Mouse (Mus musculus): Measurements from ENCODE around the gene Lclat1. TPM values are rescaled to one million over a fixed set of nuclear protein-coding genes. Genes with fewer than 3 reads are reported as not detected.

Lclat1 gene
- polyA plus RNA-seq, 1 experiment from 2014 or later: 38.3 TPM

DNA sequence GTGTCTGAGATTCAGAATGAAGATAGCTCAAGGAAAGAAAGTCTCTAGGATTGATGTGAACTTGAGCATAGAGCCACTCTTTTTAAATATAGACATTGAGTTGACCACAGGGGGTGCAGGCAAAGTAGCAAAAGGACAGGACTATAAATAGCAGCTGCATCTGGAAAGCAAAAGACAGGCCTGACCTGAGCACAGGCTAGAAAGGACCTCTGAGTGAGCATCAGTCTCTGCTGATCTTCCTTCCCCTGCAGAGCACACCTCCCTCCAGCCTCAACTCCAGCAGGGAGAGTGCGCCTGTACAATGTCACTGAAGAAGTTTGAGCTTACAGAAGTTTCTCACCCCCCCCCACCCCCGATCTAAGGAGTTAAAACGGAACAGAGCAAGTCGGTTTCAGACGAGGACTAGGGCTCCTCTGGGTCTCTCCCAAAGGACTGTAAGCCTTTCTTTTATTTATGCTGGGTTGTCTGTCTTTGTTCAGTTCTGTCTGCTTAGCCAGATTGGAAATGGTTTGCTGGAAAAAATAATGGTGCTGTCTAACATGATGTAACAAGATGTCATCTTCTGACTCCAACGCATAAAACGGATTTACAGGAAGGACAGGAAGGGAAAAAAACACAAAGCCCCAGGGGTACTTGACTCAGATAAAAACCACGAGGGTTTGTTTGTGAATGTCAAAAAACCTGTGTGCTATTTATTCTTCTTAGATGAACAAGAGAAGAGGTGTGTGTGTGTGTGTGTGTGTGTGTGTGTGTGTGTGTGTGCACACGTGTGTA, 26.2 kb upstream of the Lclat1 start:
- Histone ChIP-seq H3K9me3 (replicated peaks; ENCODE audit: control insufficient read depth, low read length) (no peaks in the 10 kb centered on the region), H3K36me3 (ENCODE audit: control insufficient read depth, insufficient read depth, low read length) (no peaks in the 10 kb centered on the region), H3K4me2 (no peak overlapping the region), H3K4me1 (ENCODE audit: control insufficient read depth, insufficient read depth, low read length) (peaks cover 16% of the 10 kb centered on the region), H3K9ac (ENCODE audit: low read depth, low read length) (no peak overlapping the region), H3K27ac (ENCODE audit: low read depth, low read length) (peak overlapping the region; percentile 68), H3K4me3 (ENCODE audit: low read depth, low read length) (no peak overlapping the region), H3K27me3 (ENCODE audit: control insufficient read depth, insufficient read depth, low read length) (no peaks in the 10 kb centered on the region)
- no peak for ATAC-seq (replicated peaks; ENCODE audit: insufficient number of reproducible peaks, low FRiP score, low TSS enrichment)
- 18% methylated on average over 9 of the region's 9 CpGs for WGBS (ENCODE audit: insufficient replicate concordance)

DNA sequence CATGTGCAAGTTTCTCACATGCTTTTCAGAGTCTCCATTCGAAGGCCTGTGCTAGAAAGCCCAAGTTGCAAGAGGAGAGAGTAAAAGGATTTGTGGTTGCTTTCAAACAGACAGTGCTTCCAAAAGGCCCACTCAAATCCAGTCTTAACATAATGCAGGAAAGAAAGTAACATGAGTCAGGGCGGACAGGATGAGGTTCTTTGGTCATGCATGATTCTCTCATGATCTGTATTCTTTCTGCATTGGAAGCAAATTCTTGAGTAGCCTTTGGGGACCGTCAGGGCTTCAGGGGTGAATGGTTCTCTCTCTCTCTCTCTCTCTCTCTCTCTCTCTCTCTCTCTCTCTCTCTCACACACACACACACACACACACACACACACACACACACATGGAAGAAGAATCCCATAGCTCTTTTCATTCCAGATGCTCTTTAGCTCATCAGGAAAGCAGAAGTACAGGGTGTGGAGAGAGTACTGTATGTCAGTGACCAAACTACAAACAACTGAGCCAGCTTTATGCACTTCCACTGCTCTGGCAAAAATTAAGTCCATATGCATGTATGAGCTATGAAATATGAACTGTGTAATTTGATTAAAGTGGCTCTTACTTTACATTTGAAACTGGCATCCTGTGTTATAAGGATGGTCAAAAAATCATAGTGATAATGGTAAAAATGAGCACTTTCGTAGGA, 25.1 kb upstream of the Lclat1 start:
- Histone ChIP-seq H3K9me3 (replicated peaks; ENCODE audit: control insufficient read depth, low read length) (no peaks in the 10 kb centered on the region), H3K4me2 (no peak overlapping the region), H3K4me1 (ENCODE audit: control insufficient read depth, insufficient read depth, low read length) (peaks cover 25% of the 10 kb centered on the region), H3K36me3 (ENCODE audit: control insufficient read depth, insufficient read depth, low read length) (no peaks in the 10 kb centered on the region), H3K27me3 (ENCODE audit: control insufficient read depth, insufficient read depth, low read length) (no peaks in the 10 kb centered on the region), H3K27ac (ENCODE audit: low read depth, low read length) (0 out of 2 replicates have a peak overlapping the region, but pooled peaks have one; percentile 10), H3K4me3 (ENCODE audit: low read depth, low read length) (no peak overlapping the region), H3K9ac (ENCODE audit: low read depth, low read length) (no peak overlapping the region)
- ATAC-seq (replicated peaks; ENCODE audit: insufficient number of reproducible peaks, low FRiP score, low TSS enrichment): no peak
- 78% methylated on average over 4 of the region's 4 CpGs for WGBS (ENCODE audit: insufficient replicate concordance)

DNA sequence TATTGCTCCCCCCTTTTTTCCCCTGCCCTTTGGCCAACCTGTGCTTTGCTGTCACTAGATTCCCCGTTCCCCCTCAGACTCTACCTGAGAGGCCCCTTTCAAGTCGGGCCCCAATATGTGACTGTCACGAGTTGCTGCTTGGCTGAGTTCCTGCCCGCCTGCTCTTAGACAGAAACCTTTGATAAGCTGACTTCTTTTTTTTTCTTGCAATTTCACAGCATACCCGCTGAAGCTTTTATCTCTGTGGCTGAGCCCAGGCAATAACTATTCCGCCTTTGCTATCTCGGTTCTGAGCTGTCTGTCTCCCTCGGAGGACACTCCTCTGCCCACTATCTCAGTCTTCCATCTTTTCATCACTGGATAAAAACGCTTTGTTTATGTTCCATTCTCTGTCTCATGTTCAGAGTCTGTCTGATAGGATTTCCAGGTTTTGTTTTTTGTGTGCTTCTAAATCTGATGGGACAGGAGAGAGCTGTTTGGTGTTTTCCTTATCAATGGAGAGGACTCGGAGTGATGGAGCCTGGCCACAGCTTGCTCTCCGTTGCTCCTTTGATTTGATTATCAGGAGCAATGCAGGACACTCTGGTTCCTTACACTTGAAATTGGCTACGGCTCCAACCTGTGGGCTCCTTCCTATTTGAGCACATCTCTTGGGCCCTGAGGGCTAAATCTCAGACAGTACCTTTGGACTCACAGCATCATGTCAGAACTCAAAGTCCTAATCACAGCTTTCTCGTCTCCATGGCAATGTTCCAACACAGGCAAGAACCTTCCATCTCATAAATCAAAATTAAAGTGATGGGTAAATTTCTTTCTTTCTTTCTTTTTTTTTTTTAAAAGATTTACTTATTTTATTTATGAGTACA, 20.5 kb upstream of the Lclat1 start:
- no peaks in the 10 kb centered on the region for H3K9me3 ChIP-seq (replicated peaks; ENCODE audit: control insufficient read depth, low read length)
- peak overlapping the region; percentile 50 for H3K27ac ChIP-seq (ENCODE audit: low read depth, low read length)
- no peak overlapping the region for H3K4me3 ChIP-seq (ENCODE audit: low read depth, low read length)
- peaks cover 14% of the 10 kb centered on the region for H3K4me1 ChIP-seq (ENCODE audit: control insufficient read depth, insufficient read depth, low read length)
- H3K9ac ChIP-seq (ENCODE audit: low read depth, low read length): no peak overlapping the region
- H3K4me2 ChIP-seq: peak overlapping the region; percentile 24; the same call in 1 of the 2 replicates
- no peaks in the 10 kb centered on the region for H3K36me3 ChIP-seq (ENCODE audit: control insufficient read depth, insufficient read depth, low read length)
- peak; percentile 42; the same call in 1 of the 2 replicates for ATAC-seq (replicated peaks; ENCODE audit: insufficient number of reproducible peaks, low FRiP score, low TSS enrichment)
- whole genome bisulfite sequencing (ENCODE audit: insufficient replicate concordance): 14% methylated on average over 13 of the region's 13 CpGs
- no peaks in the 10 kb centered on the region for H3K27me3 ChIP-seq (ENCODE audit: control insufficient read depth, insufficient read depth, low read length)

DNA sequence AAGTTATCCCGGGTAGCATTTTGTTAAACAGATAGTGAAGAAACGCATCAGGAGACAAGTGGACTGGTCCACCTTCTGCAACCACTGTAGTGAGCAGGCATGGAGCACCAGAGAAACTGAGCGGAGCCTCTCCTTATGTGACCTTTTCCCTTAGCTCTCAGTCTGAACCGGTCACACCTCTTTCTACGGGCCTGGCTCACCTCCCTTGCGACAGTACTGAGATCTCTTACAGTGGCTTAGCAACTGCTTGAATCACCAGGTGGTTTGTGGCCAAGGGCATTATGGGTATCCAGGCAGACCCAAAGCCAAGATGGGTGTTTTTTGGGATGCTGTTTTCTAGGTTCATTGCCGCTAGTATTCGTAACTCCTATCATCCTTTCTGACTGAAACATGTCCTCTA, 16.4 kb upstream of the Lclat1 start:
- Histone ChIP-seq H3K27me3 (ENCODE audit: control insufficient read depth, insufficient read depth, low read length) (no peaks in the 10 kb centered on the region), H3K4me2 (no peak overlapping the region), H3K9me3 (replicated peaks; ENCODE audit: control insufficient read depth, low read length) (no peaks in the 10 kb centered on the region), H3K36me3 (ENCODE audit: control insufficient read depth, insufficient read depth, low read length) (no peaks in the 10 kb centered on the region), H3K4me1 (ENCODE audit: control insufficient read depth, insufficient read depth, low read length) (peaks cover 12% of the 10 kb centered on the region), H3K27ac (ENCODE audit: low read depth, low read length) (no peak overlapping the region), H3K4me3 (ENCODE audit: low read depth, low read length) (no peak overlapping the region), H3K9ac (ENCODE audit: low read depth, low read length) (no peak overlapping the region)
- 83% methylated on average over 8 of the region's 8 CpGs for WGBS (ENCODE audit: insufficient replicate concordance)
- ATAC-seq (replicated peaks; ENCODE audit: insufficient number of reproducible peaks, low FRiP score, low TSS enrichment): no peak

DNA sequence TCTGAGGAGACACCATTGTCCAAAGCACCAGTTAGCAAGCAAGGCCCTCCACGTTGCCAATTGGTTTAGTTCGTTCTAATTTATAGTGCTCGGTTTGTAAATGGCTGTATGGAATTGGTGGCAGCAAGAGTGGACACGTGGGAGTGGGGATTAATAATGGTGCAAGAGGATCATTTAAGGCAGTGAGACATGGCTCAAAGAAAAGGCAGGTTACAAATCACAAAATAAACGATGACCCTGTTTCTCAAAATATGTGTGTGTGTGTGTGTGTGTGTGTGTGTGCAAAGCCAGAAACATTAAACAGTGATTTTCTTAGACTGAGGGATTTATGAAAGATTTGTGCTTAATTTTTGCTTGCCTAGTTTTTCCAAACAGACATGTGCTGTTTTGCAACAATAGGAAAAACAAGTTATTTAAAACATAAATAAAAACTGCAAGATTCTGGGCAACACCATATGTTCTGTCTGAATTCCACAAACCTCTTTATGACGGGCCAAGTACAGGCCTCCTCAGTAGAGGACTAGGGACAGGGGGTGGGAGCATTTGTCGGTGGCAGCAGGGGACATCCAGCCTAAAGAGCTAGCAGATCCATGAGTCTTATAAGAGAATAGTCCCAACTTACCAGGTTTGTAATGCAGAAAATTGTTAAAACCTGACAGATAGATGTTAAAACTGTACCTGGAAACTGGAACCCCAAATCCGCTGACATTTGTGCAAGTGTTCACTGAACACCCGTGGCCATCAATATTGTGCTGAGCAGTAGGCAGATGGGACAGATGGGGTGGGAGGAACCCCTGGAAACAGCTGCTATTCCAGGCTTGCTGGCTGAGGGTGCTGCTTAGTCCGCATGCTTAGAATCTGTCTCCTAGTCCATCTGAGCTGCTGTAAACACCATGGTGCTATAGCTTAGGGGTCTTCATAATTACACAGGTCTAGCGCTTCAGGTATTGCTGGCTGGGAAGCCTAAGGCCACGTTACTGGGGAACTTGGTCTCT, 15.4 kb upstream of the Lclat1 start:
- Histone ChIP-seq H3K36me3 (ENCODE audit: control insufficient read depth, insufficient read depth, low read length) (no peaks in the 10 kb centered on the region), H3K4me1 (ENCODE audit: control insufficient read depth, insufficient read depth, low read length) (peaks cover 2% of the 10 kb centered on the region), H3K9ac (ENCODE audit: low read depth, low read length) (no peak overlapping the region), H3K27ac (ENCODE audit: low read depth, low read length) (no peak overlapping the region), H3K4me2 (no peak overlapping the region), H3K9me3 (replicated peaks; ENCODE audit: control insufficient read depth, low read length) (no peaks in the 10 kb centered on the region), H3K4me3 (ENCODE audit: low read depth, low read length) (no peak overlapping the region), H3K27me3 (ENCODE audit: control insufficient read depth, insufficient read depth, low read length) (no peaks in the 10 kb centered on the region)
- 83% methylated on average over 12 of the region's 12 CpGs for WGBS (ENCODE audit: insufficient replicate concordance)
- ATAC-seq (replicated peaks; ENCODE audit: insufficient number of reproducible peaks, low FRiP score, low TSS enrichment): no peak

DNA sequence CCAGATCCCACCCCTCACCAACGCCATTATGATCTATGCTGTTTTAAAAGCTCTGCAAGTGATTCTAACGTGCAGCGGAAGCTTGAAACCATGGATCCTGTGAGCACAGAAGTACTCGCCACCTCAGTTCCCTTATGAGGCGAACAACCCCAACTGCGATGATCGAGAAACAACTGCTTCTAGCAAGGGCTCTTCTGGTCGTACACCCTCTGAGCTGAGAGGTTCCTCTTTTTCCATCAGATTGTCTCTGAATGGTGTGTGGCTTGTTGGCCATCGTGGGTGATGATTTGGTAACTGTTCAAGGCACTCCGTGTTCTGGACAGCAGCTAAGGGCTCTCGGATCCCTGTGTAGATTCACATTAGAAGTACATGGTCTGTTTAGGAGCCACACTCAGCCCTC, 12.7 kb upstream of the Lclat1 start:
- Histone ChIP-seq H3K4me2 (no peak overlapping the region), H3K4me1 (ENCODE audit: control insufficient read depth, insufficient read depth, low read length) (no peaks in the 10 kb centered on the region), H3K36me3 (ENCODE audit: control insufficient read depth, insufficient read depth, low read length) (no peaks in the 10 kb centered on the region), H3K9me3 (replicated peaks; ENCODE audit: control insufficient read depth, low read length) (no peaks in the 10 kb centered on the region), H3K27ac (ENCODE audit: low read depth, low read length) (no peak overlapping the region), H3K27me3 (ENCODE audit: control insufficient read depth, insufficient read depth, low read length) (no peaks in the 10 kb centered on the region), H3K9ac (ENCODE audit: low read depth, low read length) (no peak overlapping the region), H3K4me3 (ENCODE audit: low read depth, low read length) (no peak overlapping the region)
- WGBS (ENCODE audit: insufficient replicate concordance): 82% methylated on average over 11 of the region's 11 CpGs
- ATAC-seq (replicated peaks; ENCODE audit: insufficient number of reproducible peaks, low FRiP score, low TSS enrichment): no peak

DNA sequence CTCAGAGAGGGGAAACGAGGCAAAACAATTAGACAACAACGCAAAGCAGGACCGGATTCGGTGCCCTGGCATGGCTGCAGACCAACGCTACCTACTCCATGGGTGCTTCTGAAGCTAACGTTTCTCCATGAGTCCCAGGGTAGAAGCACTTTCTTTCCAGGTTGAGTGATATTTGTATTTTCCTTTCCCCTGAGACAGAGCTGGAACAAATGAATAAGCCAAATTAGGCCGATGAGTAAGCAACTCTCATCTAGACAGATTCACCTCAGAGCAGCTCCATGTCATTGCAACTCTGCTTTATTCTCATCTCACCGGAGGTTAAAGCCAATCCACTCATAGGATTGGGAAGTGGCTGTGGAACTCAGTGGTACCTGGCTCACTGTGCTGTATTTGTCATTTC, 12.2 kb upstream of the Lclat1 start:
- Histone ChIP-seq H3K9me3 (replicated peaks; ENCODE audit: control insufficient read depth, low read length) (no peaks in the 10 kb centered on the region), H3K4me2 (no peak overlapping the region), H3K36me3 (ENCODE audit: control insufficient read depth, insufficient read depth, low read length) (no peaks in the 10 kb centered on the region), H3K27ac (ENCODE audit: low read depth, low read length) (no peak overlapping the region), H3K9ac (ENCODE audit: low read depth, low read length) (no peak overlapping the region), H3K27me3 (ENCODE audit: control insufficient read depth, insufficient read depth, low read length) (no peaks in the 10 kb centered on the region), H3K4me3 (ENCODE audit: low read depth, low read length) (no peak overlapping the region), H3K4me1 (ENCODE audit: control insufficient read depth, insufficient read depth, low read length) (no peaks in the 10 kb centered on the region)
- WGBS (ENCODE audit: insufficient replicate concordance): 92% methylated on average over 8 of the region's 8 CpGs
- ATAC-seq (replicated peaks; ENCODE audit: insufficient number of reproducible peaks, low FRiP score, low TSS enrichment): no peak
